Mouse (Mus musculus) CH12.LX (cell line): Measurements from ENCODE around the gene Nbea.

ENCODE experiments used
- CTCF ChIP-seq, 2 experiments: IDR thresholded peaks in 1 of 2; conservative IDR thresholded peaks in 1 of 2; 2 replicates each; pipeline ENCODE4 v1.5.1; 2011 to 2012; ENCODE audit warnings: low read depth in 2 of 2, low read length in 2 of 2, improper control_type of control experiment in 1 of 2, inconsistent platforms in 1 of 2, mild to moderate bottlenecking in 1 of 2, moderate library complexity in 1 of 2
- EP300 ChIP-seq: IDR thresholded peaks from 2 replicates; pipeline ENCODE4 v1.6.1; 2011; ENCODE audit warnings: low read length, improper control_type of control experiment
- MAFK ChIP-seq: IDR thresholded peaks from 2 replicates; pipeline ENCODE4 v1.6.1; 2011; ENCODE audit warnings: low read length, improper control_type of control experiment; ENCODE audit not compliant: insufficient replicate concordance
- MXI1 ChIP-seq: IDR thresholded peaks from 2 replicates; pipeline ENCODE4 v1.6.1; 2011; ENCODE audit warnings: mild to moderate bottlenecking, low read depth, low read length, improper control_type of control experiment
- POLR2A ChIP-seq: IDR thresholded peaks from 2 replicates; pipeline ENCODE4 v1.6.1; 2011; ENCODE audit warnings: low read depth, mild to moderate bottlenecking, improper control_type of control experiment, low read length

GRCm38 (mm10) chr3:55752558-55752957 is 430.9 kb downstream of the Nbea start:
- TF ChIP-seq MXI1 (no peak), CTCF (conservative IDR thresholded peaks at IDR 0.05 in 1 of 2, IDR thresholded peaks at IDR 0.05 in 1 of 2; ENCODE audit: low read depth in 2 of 2, low read length in 2 of 2) (no peak), EP300 (no peak), POLR2A (no peak), MAFK (no peak)
